Mouse (Mus musculus): Measurements from ENCODE around the gene BC147527.
"Not testable (repeated sequence)": the region's sequence is repeated elsewhere in the genome, so short reads cannot be mapped to it uniquely, and the experiment has no call there.

DNA sequence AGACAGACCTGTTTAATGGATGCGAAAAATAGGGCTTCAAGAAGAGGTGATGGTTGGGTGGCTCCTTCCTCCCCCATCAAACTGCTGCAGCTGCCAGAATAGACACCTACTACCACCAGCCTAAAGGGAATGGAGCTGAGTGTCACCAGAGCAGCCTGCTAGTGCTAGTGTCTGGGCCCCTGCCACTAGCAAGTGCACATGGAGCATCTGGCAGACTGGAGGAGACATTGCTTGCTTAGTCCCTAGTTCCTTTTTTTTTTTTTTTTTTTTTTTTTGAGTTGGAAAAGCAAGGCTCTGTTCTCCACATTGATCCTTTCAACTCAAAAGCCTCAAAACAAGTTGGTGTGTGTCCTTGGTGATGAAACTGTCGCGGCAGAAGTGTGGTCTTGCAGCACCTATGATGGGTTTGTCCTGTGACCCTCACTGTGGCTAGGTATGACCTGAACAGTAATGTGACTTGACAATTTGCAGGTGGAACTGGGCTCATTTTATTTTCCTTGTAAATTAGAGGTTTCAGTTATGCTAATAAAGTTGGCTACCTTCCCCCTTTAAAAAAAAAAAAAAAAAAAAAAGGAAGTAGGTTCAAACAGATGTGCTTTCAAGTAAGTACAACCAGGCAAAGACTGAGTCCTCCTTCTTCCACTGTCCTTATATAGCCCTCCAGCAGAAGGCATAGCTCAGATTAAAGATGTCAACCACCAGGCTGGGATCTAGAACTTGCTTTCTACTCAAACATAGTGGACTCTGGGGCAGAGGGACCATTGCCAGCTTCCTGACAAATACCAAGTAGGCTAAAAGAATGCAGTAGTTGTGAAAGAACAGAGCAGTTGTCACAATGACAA, 41.2 kb upstream of the BC147527 start:
- not testable (repeated sequence) for TF ChIP-seq CTCF (IDR thresholded peaks at IDR 0.05; ENCODE audit: extremely low read depth, insufficient read depth, insufficient read length, insufficient replicate concordance); POLR2A (IDR thresholded peaks at IDR 0.05; ENCODE audit: low read depth, low read length)
